Mouse (Mus musculus) thymus, postnatal 0 days (tissue): ENCODE measurements around the gene Fstl3. TPM values are rescaled to one million over a fixed set of nuclear protein-coding genes. Genes with fewer than 3 reads are reported as not detected.
"Not testable (repeated sequence)": the region's sequence is repeated elsewhere in the genome, so short reads cannot be mapped to it uniquely, and the experiment has no call there.

Source experiments
- DNase-seq: peaks from one replicate; pipeline ENCODE4 v3.0.0-alpha.2; 2015; ENCODE audit warnings: low spot score
- polyA plus RNA-seq: library from polyadenylated mRNA; unstranded; fragments of >200 nt; fragmentation: Nextera tagmentation; extraction: Ambion mirVana; gene quantifications from 2 replicates; pipeline ENCODE4 v1.2.1, GENCODE M21; 2015

Fstl3 gene
- polyA plus RNA-seq = 5.4 and 6.0 TPM in 2 replicates

- no peak for DNase-seq
Measured at GRCm38 (mm10) chr10:79777103-79777531, at the start of gene Fstl3. Gene Fstl3 (plus strand): TSS chr10:79777272.

- no peak for DNase-seq
Measured at GRCm38 (mm10) chr10:79728323-79729249, 48.5 kb upstream of the Fstl3 start.

DNA sequence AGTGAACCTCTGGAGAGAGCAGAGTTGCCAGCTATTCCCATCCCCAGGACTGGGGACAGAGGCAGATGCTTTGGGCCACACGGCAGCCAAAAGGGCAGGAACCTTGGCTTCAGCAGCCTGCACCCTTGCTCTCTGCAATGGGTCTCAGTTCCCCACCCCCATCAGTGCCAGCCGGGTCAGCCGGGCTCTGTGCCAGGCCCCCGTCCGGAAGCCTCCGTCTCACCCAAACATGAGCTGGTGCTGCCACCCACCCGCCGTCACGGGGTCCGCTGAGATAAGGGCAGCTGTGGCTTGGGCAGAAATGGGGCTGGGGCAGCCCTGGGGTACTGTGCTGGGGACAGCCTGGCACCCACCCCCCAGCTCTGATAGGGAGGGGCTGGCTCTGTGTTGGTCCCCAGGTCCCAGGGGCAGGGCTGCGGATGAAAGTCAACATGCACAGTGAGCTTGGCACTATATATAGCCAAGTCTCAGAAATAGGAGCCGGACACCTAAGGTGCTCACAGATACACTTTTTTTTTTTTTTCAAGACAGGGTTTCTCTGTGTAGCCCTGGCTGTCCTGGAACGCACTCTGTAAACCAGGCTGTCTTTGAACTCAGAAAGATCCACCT, 47.6 kb upstream of the Fstl3 start:
- DNase-seq = no peak

DNA sequence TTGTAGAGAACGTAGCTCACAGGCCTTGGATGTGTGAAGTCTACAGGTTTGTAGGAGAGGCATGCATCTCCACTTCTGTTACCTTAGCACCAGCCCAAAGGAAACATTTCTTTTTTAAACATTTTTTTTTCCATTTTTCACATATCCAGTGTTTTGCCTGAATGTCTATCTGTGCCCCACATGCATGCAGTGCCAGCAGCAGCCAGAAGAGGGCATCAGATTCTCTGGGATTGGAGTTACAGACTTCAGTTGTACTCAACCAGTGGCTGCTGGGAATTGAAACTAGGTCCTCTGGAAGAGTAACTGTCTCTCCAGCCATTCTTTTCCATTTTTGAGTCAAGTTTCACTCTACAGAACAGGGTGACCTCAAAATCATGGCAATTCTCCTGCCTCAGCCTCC, 44.6 kb upstream of the Fstl3 start:
- DNase-seq = peak; percentile 24

DNA sequence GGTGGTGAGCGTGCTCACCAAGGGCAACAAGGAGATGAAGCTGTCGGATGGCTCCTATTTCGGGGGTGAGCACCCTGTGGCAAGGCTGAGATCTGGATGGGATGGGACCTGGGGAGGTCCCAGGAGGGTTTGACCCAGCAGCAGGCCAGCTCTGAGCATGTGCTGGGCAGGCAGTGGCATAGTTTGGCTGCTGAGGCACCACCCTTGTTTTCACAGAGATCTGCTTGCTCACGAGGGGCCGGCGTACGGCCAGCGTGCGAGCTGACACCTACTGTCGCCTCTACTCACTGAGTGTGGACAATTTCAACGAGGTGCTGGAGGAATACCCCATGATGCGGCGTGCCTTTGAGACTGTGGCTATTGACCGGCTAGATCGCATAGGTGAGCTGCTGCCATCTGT, 43.2 kb upstream of the Fstl3 start:
- no peak for DNase-seq

- DNase-seq = no peak
Measured at GRCm38 (mm10) chr10:79735361-79735760, 41.7 kb upstream of the Fstl3 start.

GRCm38 (mm10) chr10:79736706-79737105, 40.4 kb upstream of the Fstl3 start:
- DNase-seq = no peak

DNA sequence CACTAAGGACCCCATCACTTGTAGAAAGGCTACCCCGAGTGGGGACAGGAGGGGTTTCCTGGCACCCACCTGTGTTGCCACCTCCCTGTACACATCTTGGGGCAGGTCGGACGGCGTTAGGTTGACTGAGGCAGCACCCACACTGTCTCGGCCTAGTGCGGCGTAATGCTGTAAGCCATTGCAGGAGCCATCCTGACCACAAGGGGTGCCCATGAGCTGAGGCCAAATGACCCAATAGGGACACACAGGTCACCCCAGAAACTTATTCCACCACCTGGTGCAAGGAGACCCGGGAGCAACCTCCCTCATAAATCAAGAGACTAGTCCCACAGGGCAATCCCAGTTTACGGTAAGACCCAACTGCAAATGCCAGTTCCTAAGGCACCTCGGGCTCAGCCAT, 38.8 kb upstream of the Fstl3 start:
- DNase-seq = peak; percentile 13

DNA sequence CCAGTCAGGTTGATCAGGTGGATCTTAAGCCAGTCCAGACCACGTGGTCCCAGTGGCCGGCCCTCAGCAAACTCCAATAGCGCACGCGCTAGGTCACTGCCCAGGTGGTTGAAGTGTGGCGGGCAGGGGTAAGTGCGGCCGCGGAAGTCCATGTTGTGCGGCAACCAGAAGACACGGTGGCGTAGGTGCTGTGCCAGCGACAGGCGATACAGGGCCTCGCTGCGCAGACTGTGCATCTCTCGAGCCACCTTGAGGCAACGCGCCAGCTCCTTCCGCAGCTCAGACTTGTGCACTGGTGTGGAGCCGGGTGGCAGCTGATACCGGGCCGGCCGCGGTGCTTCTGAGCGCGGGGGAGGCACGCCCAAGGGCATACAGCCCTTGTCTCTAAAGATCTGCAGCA, 37.8 kb upstream of the Fstl3 start:
- no peak for DNase-seq

GRCm38 (mm10) chr10:79740863-79741262, 36.2 kb upstream of the Fstl3 start:
- no peak for DNase-seq

GRCm38 (mm10) chr10:79743161-79743560, 33.9 kb upstream of the Fstl3 start:
- DNase-seq = no peak

DNA sequence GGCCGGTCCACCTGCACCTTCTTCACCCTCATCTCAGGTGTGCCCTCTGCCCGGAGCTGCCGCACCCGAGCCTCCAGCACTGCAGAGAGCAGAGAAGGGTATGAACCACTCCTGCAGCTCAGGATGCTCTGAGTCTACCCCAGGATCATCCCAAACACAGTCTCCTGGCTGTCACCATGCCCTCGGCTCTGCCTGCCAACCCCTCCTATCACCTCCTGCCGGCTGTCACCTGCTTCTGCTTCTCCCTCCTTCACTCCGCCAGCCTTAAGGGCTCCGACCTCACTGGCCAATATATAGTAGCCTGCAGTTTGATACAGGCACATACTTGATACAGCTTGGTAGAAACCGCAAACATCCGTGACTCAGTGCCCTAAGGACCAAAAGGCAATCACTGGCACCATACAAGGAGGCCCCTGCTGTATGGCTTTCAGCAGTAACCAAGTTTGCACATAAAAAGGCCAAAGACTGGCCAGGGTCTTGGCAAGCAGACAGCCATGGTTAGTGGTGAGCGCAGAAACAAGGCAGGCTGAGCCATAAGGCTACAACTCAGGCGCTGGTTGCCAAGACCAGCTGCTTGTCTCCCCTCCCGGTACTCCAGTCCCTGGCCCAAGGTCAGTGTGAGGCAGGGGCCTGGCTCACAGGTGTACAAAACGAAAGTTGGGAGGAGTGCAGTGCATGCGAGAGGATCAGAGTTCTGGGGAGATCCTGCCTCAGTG, 33.3 kb upstream of the Fstl3 start:
- no peak for DNase-seq

DNA sequence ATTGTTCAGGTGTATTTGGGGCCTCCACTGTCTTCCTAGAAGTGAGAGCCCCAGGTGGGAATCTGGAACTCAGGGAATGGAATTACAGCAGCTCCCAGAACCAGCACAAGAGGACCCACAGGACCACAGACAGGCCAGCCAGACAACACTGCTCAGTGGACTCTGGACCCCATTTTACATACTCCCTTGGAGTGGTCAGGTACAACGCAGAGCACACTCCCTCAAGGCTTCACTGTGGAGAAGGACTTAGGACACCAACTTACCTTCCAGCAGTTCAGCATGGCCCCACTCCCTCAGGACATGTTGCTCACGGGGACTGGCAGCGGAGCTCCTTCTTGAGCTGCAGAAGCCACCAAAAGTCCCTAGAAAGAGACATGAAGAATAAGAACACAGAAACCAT, 31.7 kb upstream of the Fstl3 start:
- no peak for DNase-seq

GRCm38 (mm10) chr10:79745898-79746773, 30.9 kb upstream of the Fstl3 start, which contains the start of gene Polrmt:
Gene Polrmt (minus strand): TSS chr10:79746581.
- peak; percentile 98 for DNase-seq

GRCm38 (mm10) chr10:79746774-79747151, 30.3 kb upstream of the Fstl3 start:
- no peak for DNase-seq

- no peak for DNase-seq
Measured at GRCm38 (mm10) chr10:79748496-79748895, 28.6 kb upstream of the Fstl3 start.

DNA sequence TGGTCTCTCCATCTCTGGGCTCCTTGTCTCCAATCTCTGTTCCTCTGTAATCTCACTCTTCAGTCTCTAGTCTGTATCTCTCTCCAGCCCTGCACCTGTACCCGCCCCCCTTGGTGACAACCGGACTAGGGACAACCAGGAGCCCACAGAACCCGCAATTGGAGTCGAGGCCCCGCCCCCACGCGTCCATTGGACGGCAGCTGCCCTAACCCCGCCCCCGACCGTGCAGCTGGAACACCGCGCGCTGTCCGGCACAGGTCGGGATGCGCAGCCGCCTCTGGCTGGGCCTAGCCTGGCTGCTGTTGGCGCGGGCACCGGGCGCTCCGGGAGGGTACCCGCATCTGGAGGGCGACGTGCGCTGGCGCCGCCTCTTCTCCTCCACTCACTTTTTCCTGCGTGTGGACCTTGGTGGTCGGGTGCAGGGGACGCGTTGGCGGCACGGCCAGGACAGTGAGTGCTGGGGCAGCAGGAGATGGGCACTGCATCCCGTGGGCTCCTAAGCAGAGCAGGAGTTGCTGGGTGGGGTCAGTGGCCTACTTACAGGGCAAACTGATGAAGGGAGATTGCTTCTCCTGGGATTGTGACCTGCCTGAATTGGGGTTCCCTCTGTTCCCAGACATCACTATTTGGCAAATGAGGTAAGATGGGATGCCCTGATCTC, 22.1 kb upstream of the Fstl3 start, which contains the start of gene Fgf22:
TSS of gene Fgf22 (plus strand) at position 221 of the 661 bp plus-strand sequence.
- DNase-seq = peak; percentile 23

DNA sequence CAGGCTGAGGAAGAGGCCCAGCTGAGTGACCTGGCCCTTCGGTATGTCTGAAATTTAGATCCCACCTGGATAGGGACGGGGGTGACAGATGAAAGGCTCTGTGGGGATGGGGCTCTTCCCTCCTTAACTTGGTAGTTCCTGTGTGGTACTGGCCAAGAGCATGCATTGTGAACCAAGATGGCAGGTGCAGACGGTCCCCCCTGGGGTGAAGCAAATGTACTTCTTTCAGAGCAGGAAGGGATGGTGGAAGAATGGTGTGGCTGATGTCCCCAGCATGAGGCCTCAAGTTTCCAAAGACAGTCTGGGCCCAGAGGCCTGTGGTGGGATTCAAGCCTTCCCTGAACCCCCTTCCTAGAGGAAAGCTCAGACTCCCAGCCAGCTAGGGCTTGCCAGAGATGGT, 21.2 kb upstream of the Fstl3 start:
- no peak for DNase-seq

DNA sequence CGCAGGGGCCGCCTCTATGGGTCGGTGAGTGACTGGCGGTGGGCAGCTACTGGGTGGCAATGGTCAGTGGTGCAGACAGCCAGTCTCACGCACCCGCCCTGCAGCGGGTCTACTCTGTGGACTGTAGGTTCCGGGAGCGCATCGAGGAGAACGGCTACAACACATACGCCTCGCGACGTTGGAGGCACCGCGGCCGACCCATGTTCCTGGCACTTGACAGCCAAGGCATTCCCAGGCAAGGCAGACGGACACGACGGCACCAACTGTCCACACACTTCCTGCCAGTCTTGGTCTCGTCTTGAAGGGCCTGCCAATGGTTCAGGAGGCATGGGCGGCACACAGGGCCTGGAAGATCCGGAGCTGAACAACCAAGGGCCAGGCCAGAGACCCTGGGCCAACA, 20.4 kb upstream of the Fstl3 start:
- DNase-seq = no peak

DNA sequence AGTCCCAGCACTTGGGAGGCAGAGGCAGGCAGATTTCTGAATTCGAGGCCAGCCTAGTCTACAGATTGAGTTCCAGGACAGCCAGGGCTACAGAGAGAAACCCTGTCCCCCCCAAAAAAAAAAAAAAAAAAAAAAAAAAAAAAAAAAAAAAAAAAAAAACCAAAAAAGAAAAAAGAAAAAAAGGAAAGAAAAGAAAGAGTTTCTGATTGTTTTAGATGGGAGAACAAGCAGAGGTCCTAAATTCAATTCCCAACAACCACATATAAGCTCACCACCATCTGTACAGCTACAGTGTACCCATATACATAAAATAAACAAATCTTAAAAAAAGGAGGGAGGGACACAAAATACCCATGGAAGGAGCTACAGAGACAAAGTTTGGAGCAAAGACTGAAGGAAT, 17.4 kb upstream of the Fstl3 start:
- DNase-seq = not testable (repeated sequence)
